Mouse (Mus musculus) gastrocnemius, postnatal 10 days (tissue): ENCODE results near the gene H2afy. TPM values are rescaled to one million over a fixed set of nuclear protein-coding genes. Genes with fewer than 3 reads are reported as not detected.
"Not testable (repeated sequence)": the region's sequence is repeated elsewhere in the genome, so short reads cannot be mapped to it uniquely, and the experiment has no call there.

Experiments
- DNase-seq: peaks from one replicate; pipeline ENCODE4 v3.0.0; 2021; ENCODE audit warnings: mixed read lengths
- total RNA-seq, 2 experiments: library from RNA; stranded (reverse); gene quantifications; 2 replicates each; pipeline ENCODE4 v1.2.3; 2021

The H2afy gene
- total RNA-seq, 2 experiments from 2014 or later = 68.3 to 81.6 TPM

GRCm38 (mm10) chr13:56073186-56073585 lies 63.0 kb downstream of the H2afy start:
- DNase-seq = no peak

GRCm38 (mm10) chr13:56072268-56072607 lies 63.9 kb downstream of the H2afy start:
- DNase-seq = no peak

GRCm38 (mm10) chr13:56071586-56072267 lies 64.4 kb downstream of the H2afy start:
- no peak for DNase-seq

- DNase-seq = no peak
Observed at GRCm38 (mm10) chr13:56069643-56070042, 66.5 kb downstream of the H2afy start.

- no peak for DNase-seq
Observed at GRCm38 (mm10) chr13:56068517-56068916, 67.6 kb downstream of the H2afy start.

- no peak for DNase-seq
Observed at GRCm38 (mm10) chr13:56066904-56067303, 69.3 kb downstream of the H2afy start.

GRCm38 (mm10) chr13:56066152-56066551 lies 70.0 kb downstream of the H2afy start:
- no peak for DNase-seq

GRCm38 (mm10) chr13:56057761-56058160 lies 78.4 kb downstream of the H2afy start:
- no peak for DNase-seq

- DNase-seq = no peak
Observed at GRCm38 (mm10) chr13:56055720-56056119, 80.4 kb downstream of the H2afy start.

- no peak for DNase-seq
Observed at GRCm38 (mm10) chr13:56054089-56054488, 82.1 kb downstream of the H2afy start.

- DNase-seq = no peak
Observed at GRCm38 (mm10) chr13:56052781-56053180, 83.4 kb downstream of the H2afy start.

- DNase-seq = no peak
Observed at GRCm38 (mm10) chr13:56050246-56050645, 85.9 kb downstream of the H2afy start.

- no peak for DNase-seq
Observed at GRCm38 (mm10) chr13:56042221-56042620, 93.9 kb downstream of the H2afy start.

- no peak for DNase-seq
Observed at GRCm38 (mm10) chr13:56040621-56041020, 95.5 kb downstream of the H2afy start.

- DNase-seq = no peak
Observed at GRCm38 (mm10) chr13:56039610-56040371, 96.4 kb downstream of the H2afy start.

- DNase-seq = no peak
Observed at GRCm38 (mm10) chr13:56029006-56029405, 107.2 kb downstream of the H2afy start.

GRCm38 (mm10) chr13:56027996-56028395 lies 108.2 kb downstream of the H2afy start:
- not testable (repeated sequence) for DNase-seq

GRCm38 (mm10) chr13:56026623-56027022 lies 109.5 kb downstream of the H2afy start:
- DNase-seq = no peak

- DNase-seq = no peak
Observed at GRCm38 (mm10) chr13:56026026-56026425, 110.1 kb downstream of the H2afy start.

GRCm38 (mm10) chr13:56025027-56025410 lies 111.1 kb downstream of the H2afy start:
- no peak for DNase-seq

- no peak for DNase-seq
Observed at GRCm38 (mm10) chr13:56024410-56025026, 111.6 kb downstream of the H2afy start.
